Mouse (Mus musculus): ENCODE data around the gene Lyplal1. TPM values are rescaled to one million over a fixed set of nuclear protein-coding genes. Genes with fewer than 3 reads are reported as not detected.

The Lyplal1 gene
- polyA plus RNA-seq (2014; fragmentation: Illumina TruSeq; extraction: RNeasy Lipid Tissue Mini Kit (QIAGEN cat#74804); ENCODE audit: insufficient read depth, low read depth, low replicate concordance): 6.6 TPM

DNA sequence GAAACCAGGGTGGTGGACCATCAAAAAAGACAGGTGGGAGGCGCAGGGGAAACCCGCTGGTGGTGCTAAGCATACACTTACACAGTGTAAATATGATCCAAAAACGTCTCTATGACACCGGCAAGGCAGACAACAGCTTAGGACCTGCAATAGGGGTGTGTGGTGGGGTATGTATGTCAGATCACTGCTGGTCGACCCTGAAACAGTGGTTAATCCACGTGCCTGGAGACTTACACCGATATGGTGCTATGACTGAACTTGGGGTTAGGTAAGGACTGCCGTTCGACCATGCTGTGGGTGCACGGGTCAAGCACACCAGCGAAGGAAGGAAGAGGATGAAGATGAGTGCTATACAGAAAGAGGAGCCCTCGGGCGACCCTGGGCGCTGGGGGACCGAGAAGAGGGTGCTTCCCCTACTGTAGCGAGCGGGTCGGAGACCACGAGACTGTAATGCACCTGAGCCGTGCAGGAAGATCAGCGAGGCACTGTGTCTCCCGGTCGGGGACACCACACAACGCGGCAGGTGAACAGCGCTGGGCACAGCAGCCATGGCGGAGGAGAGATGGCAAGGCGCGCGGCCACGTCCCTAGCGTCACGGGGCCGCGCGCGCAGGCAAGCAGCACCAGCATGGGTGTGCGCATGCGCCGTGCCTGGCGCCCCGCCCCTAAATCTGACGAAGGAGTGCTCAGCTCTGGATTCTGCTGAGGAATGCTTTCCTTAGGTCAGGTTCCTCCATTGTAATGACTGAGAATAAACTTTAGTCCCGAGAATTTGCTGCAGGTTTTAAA lies at the start of gene Lyplal1:
Lyplal1 (minus strand) TSS at position 610 of the 788 bp plus-strand sequence.

Measured in lung, adult 10 weeks (tissue).